Mouse (Mus musculus) thymus, postnatal 4 days (tissue): ENCODE measurements around the gene Aarsd1.
A peak's percentile ranks its signal among the peaks of the same experiment; 100 is the strongest.
"Not testable (repeated sequence)": the region's sequence is repeated elsewhere in the genome, so short reads cannot be mapped to it uniquely, and the experiment has no call there.

ENCODE experiments used
- DNase-seq: peaks from one replicate; pipeline ENCODE4 v3.0.0; 2021

Aarsd1 gene

DNA sequence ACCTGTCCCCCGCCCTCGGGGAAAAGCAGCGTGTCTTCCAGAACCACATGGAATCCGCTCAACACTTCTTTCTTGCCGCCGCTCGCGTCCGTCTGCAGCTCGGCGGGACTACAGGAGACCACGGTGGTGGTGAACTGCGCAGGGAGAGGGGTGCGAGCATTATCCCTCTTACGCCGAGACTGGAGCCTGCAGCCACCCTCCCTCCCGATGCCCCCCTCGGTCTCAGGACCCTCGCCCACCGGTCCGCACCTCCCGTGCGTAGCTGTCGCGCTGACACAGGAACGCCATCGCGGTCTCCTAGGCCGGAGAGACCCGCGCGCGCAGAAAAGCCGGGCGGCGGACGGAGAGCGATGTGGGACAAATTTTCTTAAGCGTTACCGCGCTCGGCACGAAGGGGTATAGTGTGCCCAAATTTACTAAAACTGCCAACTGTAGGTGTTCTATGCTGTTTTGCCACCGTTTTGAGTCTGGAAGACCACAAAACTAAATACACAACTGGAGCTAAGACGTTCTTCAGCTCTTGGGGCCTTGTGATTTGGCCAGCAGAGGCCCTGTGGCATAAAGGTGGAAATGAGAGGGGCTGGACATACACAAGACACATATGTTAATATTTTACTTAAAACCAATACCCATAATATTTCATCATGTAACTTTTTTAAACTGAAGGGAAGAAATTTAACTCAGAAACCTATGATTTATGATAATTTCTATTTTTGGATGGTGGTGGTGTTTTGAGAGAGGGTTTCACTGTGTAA lies at the start of gene Aarsd1:
Gene Aarsd1, minus strand, starts transcription at position 515 of the 755 bp plus-strand sequence.
- peak; percentile 97 for DNase-seq

DNA sequence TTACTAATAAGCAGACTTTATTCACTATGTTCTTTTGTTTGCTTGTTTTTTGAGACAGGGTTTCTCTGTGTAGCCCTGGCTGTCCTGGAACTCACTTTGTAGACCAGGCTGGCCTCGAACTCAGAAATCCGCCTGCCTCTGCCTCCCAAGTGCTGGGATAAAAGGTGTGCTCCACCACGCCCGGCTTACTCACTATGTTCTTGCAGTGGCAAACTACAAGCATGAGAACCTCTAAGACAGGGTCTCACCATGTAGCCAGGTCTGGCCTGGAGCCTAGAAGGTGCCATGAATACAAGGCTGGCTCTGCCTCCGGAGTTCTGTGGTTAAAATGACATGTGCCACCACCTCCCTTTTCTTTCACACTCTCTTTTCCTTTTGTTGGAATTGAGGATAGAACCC lies 49.1 kb upstream of the Aarsd1 start:
- not testable (repeated sequence) for DNase-seq

DNA sequence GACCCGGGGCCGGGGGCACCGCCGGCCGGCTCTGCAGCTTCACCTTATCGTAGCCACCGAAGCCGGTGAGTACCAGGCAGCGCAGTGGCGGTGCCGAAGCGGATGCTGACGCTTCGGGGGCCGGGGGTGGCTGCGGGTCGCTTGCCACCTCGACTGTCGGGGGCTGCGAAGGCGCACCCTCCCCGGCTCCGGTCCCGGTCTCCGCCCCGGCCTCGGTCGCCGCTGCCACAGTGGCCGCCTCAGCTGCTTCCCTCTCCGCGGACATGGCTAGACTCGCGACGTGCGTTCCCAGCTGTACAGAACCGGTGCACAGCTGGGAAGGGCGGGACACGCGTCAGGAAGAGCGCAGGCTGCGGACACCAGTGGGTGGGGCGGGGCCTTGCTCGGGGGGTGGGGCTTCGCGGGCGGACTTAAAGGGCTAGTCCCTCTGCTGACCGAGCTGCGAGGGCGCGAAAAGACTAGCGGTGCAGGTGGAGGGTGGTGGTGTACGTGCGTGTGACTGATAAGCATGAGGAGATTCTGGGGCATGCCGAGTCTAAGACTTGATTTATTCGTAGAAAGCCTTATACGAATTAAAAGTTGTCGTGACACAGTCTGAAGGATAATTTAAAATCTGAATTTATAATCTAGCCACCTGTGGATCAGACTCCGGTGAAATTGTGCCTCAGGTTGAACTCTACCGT lies 48.6 kb upstream of the Aarsd1 start, which contains the start of gene Vat1:
Gene Vat1, minus strand, starts transcription at position 362 of the 683 bp plus-strand sequence.
- DNase-seq: peak; percentile 77

DNA sequence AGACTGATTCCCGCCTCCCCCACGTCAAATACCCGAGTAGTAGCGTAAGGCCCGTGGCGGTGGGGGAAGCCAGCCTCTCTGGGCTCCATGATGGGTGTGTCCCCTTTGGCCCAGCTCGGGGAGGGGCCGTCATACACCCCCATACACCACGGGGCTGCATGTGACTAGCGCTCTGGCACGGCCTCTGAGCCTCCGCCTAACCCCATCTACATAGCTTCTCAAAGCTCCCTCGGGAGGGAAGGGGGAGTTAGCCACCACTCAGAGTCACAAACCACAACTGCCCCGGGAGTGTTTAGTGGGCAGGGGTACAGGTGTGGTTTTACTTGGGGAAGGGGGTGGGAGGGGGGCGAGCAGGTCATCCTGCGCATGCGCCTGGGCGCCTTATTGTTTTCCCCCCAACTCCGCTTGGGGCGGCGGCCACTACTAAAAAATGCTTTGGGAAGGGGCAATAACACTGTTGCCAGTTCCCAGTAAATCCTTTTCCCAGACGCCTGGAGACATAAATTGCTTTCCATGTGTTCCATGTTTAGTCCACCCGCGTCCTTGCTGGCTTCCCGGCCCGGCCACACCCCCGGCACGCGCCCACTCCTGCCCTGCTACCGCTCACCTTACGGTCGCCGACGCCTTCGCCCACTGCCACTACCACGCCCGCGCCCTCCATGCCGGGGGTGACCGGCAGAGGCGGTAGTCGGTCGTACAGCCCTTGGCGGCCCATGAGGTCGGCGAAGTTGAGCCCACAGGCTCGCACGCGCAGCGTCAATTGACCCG lies 47.9 kb upstream of the Aarsd1 start:
- DNase-seq: peak; percentile 68

DNA sequence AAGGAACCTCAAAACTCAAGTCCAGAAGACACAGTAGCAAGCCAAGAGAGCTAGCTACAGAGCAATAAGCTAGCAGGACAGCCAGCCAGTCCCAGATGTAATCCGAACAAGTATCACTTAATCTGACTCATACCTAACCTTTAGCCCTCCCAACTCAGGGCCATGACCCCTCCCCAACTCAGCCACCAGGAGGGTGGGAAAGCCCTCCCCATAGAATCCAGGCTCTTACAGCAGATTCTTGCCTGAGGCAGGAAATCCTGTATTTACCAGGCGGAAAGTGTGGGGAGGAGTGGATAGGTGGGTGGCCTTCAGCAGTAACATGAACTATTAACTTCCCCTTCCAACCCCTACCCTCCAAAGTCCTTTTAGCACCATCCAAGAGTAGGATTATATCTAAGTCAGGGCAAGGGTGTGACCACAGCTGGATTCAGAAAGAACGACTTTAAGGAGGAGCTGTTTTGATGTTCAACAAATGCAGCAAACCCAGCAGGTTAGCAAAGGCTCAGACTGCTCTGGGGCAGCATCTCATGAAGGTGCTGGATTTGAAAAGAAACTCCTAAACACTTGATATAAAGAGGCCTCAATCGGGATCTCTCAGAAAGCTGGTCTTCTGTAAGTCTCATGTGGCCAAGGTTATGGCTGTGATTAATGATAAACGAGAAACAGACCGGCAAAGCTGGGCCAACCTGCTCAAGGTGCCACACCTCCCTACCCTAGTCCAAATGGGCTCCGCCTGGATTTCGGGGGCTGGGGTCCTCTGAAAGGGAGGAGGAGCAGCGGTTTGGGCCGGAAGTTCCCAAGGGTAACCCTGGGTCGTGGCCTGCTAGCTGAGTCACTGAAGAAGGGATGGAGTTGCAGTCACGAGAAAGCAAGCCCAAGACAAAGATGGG lies 47.0 kb upstream of the Aarsd1 start, which contains the start of gene Rnd2:
Gene Rnd2, plus strand, starts transcription at position 789 of the 890 bp plus-strand sequence.
- DNase-seq: peak; percentile 54

DNA sequence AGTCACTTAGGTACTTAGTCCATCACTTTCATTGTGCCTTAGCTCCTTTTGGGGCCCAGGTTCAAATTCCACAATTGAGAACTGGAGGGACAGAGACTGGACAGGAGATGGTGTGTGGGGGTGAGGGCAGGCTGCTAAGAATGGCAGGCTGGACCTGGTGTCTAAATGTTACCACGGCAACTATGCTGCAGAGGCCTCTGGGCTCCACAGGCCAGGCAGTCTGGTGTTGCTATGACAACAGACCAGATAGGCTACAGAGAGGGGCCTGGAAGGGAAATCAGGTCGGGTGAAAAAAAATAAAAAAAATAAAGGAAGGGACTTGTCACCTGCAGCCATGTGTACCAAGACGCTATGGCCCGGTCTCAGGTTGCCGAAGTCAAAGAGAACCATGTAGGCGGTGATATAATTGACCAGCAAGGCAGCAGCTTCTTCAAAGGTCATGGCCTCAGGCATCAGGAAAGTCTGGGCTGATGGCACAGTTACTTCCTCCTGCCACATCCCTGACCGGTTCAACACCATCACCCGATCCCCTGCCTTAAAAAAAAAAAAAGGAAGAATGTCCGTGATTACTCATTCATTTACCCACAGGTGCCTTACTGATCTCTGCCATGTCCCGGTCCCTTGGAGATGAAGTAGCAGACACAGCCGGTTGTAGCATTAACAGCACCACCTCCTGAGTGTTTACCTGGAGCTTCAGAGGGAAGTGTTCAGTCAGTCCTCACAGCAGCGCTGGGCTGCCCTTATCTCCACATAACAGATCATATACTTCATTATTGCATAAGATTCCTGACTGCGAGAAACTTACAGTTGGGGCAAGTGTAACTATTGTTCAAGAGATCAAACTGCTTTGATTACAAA lies 45.4 kb upstream of the Aarsd1 start:
- DNase-seq: no peak

DNA sequence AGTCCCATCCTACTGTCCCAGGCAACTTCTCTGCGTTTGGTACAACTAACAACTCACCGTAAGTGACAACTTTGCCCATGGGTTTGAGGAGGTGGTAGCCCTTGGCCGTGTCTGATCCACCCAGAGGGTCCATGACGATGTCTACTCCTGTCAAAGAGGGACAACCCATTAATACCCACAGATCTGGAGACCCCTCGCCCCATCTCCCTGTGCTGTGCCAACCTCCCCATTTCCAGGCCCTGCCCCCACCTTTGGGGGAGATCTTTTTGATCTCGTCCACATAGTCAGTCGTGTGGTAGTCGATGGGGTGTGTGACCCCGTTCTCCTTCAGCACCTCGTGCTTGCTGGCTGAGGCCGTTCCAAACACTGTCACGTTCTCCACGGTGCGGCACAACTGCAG lies 44.7 kb upstream of the Aarsd1 start:
- no peak for DNase-seq

DNA sequence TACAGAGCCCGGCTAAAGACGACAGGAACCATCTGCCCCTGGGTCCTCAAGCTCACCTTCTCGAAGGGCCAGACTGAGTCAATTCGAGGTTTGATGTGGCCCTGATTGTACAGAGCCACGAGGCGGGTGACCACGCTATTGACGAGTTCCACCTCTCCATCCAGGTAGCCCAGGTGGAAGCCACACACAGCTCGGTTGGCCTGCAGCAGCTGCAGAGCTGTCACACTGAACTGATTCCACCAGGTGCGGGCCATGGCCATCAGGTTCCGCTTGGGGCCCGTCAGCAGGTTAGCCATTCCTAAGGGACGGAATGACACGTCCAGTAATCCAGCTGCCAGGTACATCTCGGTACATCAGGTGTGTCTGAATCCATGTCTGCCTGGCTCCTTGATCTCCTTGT lies 42.9 kb upstream of the Aarsd1 start:
- DNase-seq: no peak

DNA sequence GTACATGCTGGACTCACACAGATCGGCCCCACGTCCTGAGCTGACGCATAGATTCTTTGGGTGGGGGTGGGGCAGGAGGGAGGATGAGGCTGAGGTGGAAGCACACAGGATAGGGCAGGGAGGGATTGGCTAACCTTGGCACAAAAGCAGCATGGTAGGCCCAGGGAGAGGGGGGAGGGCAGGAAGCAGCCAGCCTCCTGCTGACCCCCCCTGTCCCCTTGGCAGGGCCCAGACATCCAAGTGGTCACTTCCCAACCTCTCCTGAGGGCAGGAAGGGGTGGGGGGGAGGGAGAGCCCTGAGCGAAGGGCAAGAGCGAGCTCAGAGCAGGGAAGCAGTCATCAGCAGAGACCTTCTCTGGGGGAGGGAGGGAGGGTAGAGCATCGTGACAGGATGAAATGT lies 42.3 kb upstream of the Aarsd1 start:
- no peak for DNase-seq

DNA sequence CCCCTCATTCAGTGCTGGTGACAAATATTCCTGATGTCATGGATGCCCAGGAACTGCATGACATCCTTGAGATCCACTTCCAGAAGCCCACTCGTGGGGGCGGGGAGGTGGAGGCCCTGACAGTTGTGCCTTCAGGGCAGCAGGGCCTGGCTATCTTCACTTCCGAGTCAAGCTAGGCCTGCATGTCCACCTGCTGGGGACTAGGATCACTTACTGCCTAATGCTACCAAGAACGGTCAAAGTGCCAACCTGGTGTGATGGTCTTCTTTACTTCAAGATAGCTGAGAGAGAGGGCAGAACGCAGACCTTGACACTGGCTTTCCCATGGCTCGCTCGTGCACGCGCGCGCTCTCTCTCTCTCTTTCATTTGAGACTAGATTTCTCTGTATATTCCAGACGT lies 40.8 kb upstream of the Aarsd1 start:
- no peak for DNase-seq

DNA sequence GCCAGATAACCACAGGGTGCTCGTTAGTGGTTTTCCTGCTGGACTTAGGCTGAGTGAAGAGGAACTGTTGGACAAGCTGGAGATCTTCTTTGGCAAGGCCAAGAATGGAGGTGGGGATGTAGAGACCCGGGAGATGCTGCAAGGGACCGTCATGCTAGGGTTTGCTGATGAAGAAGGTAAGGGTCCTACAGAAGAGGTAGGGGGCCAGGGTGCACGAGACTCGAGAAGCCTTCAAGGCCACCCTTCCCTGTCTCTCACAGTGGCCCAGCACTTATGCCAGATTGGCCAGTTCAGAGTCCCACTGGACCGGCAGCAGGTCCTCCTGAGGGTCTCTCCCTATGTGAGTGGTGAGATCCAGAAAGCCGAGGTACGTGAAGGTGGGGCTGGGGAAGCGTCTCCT lies 40.2 kb upstream of the Aarsd1 start:
- DNase-seq: no peak

DNA sequence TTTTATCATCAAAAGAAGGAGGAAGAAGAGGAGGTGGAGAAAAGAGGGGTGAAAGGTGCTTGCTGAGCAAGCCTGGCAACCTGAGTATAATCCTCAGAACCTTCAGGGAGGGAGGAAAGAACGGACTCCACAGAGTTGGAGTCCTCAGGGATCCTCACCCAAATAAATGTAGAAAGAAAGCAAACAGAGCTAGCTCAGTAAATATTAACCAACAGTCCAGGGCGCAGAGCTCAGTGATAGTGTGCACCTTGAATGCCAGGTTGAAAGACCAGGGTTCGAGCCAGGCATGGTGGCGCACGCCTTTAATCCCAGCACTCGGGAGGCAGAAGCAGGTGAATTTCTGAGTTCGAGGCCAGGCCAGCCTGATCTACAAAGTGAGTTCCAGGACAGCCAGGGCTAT lies 38.2 kb upstream of the Aarsd1 start:
- no peak for DNase-seq

DNA sequence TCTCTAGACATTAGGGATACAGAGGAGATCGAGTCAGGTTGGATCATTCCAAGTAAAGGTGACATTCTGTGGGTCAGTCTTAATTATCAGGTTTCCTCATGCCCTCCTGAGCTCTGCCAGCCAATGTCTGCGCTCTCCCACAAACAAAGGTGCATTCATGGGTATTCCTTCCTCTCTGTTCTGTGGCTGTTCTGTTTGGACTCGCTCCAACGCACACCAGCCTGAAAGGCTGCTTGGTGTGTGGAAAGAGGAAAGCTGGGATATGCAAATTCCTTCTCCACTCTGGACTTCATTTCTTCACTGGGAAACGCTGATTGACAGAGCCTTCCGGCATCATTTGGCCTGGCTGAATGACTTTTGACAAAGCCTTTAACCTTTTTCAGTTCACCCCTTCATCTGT lies 37.3 kb upstream of the Aarsd1 start:
- no peak for DNase-seq

DNA sequence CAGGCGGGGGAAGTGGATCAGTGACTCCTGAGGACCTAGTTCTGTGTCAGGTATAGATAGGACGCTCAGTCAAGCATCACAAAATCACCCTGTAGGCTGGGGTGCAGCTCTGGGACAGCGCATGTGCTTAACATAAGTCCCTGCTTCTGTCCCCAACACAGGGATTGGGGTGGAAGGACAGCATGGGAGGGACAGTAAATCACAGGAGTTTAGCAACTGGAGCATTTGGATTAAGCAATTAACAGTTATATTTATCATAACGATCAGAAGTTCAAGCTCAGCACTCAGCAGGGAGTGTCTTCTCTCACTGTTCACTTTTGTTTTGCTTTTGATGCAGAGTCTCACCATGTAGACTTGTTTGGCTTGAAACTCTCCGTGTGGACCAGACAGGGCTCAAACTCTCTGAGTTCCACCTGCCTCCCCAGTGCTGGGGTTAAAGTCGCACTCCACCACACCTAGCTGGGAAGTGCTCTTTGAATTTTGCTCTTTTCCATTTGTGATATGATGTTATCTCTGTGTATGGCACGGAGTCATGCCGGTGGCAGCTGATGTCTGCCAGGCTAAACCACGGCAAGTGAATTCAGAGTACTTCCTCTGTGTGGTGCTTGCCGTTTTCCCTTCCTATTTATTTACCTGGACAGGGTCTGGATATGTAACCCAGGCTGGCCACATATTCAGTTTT lies 34.8 kb upstream of the Aarsd1 start:
- DNase-seq: no peak

DNA sequence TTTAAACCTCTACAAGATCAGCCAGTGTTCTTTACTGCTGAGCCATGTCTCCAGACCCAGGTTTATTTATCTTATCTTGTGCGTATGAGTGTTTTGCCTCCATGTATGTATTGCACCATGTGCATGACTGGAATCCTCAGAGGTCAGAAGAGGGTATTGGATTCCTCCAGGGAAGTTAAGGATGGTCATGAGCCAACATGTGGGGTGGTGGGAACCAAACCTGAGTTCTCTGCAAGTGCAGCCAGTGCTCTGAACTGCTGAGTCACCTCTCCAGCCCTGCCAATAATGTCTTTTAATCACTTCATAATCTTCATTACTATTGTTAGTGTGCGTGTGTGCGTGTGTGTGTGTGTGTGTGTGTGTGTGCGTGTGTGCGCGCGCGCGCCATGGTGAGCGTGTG lies 34.1 kb upstream of the Aarsd1 start:
- DNase-seq: no peak

DNA sequence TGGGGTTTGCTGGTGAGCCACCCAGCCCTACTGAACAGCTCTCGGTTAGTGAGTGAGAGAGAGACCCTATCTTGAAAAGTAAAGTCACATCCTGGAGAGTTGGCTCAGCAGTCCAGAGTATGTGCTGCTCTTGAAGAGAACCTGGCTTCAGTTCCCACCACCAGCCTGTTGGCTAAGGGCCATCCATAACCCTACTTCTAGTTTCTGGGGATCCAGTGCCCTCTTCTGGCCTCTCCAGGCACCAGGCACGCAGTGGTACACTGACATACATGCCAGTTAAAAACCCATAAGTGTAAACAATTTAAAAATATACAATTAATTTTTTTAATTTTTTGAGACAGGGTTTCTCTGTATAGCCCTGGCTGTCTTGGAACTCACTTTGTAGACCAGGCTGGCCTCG lies 33.0 kb upstream of the Aarsd1 start:
- peak; percentile 53 for DNase-seq

DNA sequence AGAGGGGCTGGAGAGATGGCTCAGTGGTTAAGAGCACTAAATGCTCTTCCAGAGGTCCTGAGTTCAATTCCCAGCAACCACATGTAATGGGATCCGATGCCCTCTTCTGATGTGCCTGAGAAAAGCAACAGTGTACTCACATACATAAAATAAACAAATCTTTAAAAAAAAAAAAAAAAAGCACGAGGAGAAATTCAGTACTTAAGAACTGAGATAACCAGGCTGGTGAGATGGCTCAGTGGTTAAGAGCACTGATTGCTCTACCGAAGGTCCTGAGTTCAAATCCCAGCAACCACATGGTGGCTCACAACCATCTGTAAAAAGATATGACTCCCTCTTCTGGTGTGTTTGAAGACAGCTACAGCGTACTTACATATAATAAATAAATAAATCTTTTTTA lies 32.2 kb upstream of the Aarsd1 start:
- not testable (repeated sequence) for DNase-seq

DNA sequence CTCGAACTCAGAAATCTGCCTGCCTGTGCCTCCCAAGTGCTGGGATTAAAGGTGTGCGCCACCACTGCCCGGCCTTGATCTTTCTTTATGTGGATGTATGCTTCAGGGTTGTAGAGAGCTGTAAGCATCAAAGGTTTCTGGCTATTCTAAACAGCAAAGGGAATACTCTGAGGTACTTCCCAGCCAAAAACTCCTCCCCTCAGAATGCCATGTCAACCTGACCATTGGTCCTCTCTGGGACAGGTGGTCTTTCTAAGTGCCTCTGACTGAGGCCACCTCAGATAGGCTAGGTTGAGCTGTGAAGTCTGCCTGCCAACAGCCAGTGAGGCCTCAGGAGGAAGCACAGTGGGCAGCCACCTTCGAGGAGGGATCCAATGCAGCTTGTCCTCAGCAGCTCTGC lies 31.5 kb upstream of the Aarsd1 start:
- no peak for DNase-seq

DNA sequence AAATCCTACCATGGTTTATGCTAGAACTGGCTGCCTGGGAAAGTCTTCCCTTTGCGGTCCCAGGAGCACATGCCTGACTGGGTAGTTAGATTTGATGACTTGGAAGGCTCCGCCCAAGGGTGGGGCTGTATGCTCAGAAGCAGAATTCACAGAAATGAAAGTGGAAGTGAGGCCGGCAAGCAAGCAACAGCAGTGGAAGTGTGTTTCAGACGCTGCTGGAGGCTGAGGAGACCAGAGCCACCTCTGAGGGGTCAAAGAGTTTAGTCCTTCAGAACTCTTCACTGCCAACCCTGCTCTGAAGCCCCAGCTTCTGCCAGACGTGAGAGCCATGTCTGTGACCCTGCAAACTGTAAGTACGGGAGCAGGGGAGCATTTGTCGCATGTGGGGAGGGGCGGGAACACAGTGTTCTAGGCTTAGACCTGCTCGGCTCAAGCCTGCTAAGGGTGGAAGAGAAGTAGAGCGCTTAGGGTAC lies 30.9 kb upstream of the Aarsd1 start, which contains the start of gene Ifi35:
Gene Ifi35, plus strand, starts transcription at position 134 of the 473 bp plus-strand sequence.
- DNase-seq: peak; percentile 72

DNA sequence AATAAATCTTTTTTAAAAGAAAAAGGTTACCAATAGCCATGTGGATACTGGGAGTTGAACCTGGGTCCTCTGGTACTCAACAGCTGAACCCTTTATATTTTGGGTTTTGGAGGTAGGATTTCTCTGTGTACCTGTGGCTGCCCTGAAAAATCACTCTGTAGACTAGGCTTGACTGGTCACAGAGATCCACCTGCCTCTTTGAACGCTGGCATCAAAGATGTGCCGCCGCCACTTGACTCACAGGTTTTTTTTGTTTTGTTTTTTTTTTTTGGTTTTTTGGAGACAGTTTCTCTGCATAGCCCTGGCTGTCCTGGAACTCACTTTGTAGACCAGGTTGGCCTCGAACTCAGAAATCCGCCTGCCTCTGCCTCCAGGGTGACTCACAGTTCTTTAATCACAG lies 30.4 kb upstream of the Aarsd1 start:
- DNase-seq: peak; percentile 45

DNA sequence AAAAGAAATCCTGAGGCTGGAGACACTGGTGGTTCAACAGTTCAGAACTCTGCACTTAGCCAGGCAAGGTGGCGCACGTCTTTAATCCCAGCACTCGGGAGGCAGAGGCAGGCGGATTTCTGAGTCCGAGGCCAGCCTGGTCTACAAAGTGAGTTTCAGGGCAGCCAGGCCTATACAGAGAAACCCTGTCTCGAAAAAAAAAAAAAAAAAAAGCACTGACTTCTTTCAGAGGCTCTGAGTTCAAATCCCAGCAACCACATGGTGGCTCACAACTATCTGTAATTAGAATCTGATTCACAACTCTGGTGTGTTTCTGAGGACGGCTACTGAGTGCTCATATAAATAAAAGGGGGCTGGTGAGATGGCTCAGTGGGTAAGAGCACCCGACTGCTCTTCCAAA lies 29.4 kb upstream of the Aarsd1 start:
- not testable (repeated sequence) for DNase-seq
